Mouse (Mus musculus): ENCODE data around the gene Nfu1. TPM values are rescaled to one million over a fixed set of nuclear protein-coding genes. Genes with fewer than 3 reads are reported as not detected.

Gene Nfu1
- total RNA-seq, 2 experiments from 2014 or later, result 63.3 to 69.0 TPM

- no peak for DNase-seq (ENCODE audit: low spot score)
These were observed 60.3 kb downstream of the Nfu1 start for GRCm38 (mm10) chr6:87069195-87069900.

- DNase-seq (ENCODE audit: low spot score), result no peak
These were observed 61.6 kb downstream of the Nfu1 start for GRCm38 (mm10) chr6:87070641-87071040.

- no peak for DNase-seq (ENCODE audit: low spot score)
These were observed 63.7 kb downstream of the Nfu1 start for GRCm38 (mm10) chr6:87072759-87073158.

GRCm38 (mm10) chr6:87075092-87075685 lies 66.2 kb downstream of the Nfu1 start:
- no peak for DNase-seq (ENCODE audit: low spot score)

Other genes starting within 250 kb of the Nfu1 start
- gene Anxa4, start 215.7 kb upstream of the Nfu1 start, total RNA-seq (2021), result 10 to 100 TPM; 14.6 to 28.1 TPM
- gene Aak1, start 159.7 kb upstream of the Nfu1 start, total RNA-seq (2021), result 10 to 100 TPM; 30.5 to 46.5 TPM
- gene Gfpt1, start 33.6 kb downstream of the Nfu1 start, total RNA-seq (2021), result 10 to 100 TPM; 32.3 to 32.7 TPM
- gene D6Ertd527e, start 95.5 kb downstream of the Nfu1 start, total RNA-seq (2021), result not detected

Data from gastrocnemius, adult 18-20 months (tissue).